Mouse (Mus musculus) gastrocnemius, postnatal 14 days (tissue): Measurements from ENCODE around the gene Atxn7. TPM values are rescaled to one million over a fixed set of nuclear protein-coding genes. Genes with fewer than 3 reads are reported as not detected.
A peak's percentile ranks its signal among the peaks of the same experiment; 100 is the strongest.
"Not testable (repeated sequence)": the region's sequence is repeated elsewhere in the genome, so short reads cannot be mapped to it uniquely, and the experiment has no call there.

Experiments
- DNase-seq: peaks from one replicate; pipeline ENCODE4 v3.0.0; 2021; ENCODE audit warnings: mixed read lengths
- intact Hi-C: fragments of 180-260 bp; cut with DNase I; formaldehyde crosslinking; loops from one replicate; pipeline ENCODE4 v1.15.1; 2025; ENCODE audit warnings: low total_unique reads
- total RNA-seq, 2 experiments: library from RNA; stranded (reverse); gene quantifications; 2 replicates each; pipeline ENCODE4 v1.2.3; 2021

The Atxn7 gene
- total RNA-seq, 2 experiments from 2014 or later = 10.0 to 12.1 TPM

DNA sequence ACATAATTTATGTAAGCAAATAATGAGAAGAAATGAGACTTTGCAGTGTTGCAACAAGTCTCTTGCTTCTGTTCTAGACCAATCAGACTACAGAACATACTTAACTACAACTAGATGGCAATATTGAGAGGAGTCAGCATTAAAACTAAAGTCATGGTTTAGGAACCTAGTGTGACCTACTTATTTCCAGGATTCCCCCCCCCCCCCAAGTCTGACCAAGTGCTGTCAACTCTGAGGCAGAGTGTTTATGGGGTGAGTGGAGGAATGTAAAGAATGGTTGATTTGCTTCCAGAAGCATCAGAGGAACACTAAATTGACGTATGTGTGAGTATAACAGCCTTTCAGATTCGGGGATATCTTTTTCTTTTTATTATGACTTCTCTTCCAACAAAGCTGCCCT is 77.0 kb downstream of the Atxn7 start:
- DNase-seq = no peak
- intact Hi-C loops = no loop called here

- no peak for DNase-seq
- intact Hi-C loops = no loop called here
Observed at GRCm38 (mm10) chr14:14042336-14042735, 81.1 kb downstream of the Atxn7 start.

GRCm38 (mm10) chr14:14054386-14054785 is 93.1 kb downstream of the Atxn7 start:
- no peak for DNase-seq
- intact Hi-C loops = no loop called here

DNA sequence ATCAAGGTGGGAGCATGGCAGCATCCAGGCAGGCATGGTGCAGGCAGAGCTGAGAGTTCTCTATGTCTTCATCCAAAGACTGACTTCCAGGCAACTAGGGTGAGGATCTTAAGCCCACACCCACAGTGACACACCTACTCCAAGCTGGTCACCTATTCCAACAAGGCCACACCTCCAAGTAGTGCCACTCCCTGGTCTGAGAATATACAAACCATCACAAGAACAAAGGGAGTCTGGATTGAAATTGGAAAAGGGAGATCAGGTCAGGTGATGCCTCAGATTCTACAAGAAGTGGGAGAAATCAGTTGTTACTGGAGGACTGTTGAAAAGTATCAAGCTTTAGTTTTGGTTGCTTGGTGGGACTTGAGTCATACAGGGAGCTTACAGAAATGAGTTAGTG is 98.4 kb downstream of the Atxn7 start:
- DNase-seq, intact Hi-C loops: not testable (repeated sequence)

- DNase-seq = no peak
- intact Hi-C loops = no loop called here
Observed at GRCm38 (mm10) chr14:14062531-14063245, 101.4 kb downstream of the Atxn7 start.

- no peak for DNase-seq
- intact Hi-C loops = no loop called here
Observed at GRCm38 (mm10) chr14:14063382-14063781, 102.1 kb downstream of the Atxn7 start.

DNA sequence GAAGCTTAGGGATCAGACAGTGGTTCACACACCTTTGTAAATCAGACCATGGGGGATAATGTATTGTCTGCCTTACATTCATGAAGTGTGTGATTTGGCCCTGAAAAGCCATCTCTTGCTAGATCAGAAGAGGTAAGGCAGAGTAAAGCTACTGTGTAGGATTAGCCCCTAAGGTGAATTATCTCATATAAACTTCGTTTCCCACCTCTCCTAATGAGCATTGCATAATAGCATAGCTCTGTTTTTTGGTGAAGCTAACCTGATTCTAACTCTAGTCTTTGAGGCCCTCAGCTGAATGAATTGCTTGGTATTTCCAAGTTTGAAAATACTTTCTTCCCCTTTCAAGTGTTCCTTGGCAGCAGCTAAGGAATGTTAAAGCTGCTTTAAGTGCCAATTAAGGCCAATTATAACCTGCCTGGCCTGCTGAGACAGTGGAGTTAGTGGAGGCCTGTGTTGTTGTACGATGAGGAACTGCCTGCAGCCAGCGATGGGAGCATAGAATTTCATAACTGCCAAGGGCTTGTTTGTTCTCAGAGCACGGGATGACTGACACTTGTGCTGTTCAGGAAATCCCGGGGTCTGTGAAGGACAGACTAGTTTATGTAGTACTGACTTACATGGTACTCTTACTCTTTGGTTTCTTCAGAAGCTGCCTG is 103.4 kb downstream of the Atxn7 start:
- intact Hi-C loops = no loop called here
- DNase-seq = no peak

DNA sequence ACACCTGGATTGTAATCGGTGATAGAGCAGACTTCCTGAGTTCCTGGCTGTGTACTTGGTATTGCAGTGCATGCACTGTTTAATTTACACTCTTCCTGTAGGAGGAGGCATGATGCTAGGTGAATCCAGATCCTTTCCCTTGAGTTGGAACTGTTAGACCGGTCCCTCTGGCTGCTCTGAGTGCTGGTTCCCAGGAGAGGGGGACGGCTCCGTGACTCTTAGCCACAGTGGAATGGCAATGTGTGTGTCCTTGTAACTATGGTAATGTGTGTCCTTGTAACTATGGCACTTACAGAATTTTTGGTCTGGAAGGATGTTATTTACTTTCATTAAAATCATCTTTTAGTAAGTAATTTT is 103.9 kb downstream of the Atxn7 start:
- DNase-seq = no peak
- intact Hi-C loops = no loop called here

DNA sequence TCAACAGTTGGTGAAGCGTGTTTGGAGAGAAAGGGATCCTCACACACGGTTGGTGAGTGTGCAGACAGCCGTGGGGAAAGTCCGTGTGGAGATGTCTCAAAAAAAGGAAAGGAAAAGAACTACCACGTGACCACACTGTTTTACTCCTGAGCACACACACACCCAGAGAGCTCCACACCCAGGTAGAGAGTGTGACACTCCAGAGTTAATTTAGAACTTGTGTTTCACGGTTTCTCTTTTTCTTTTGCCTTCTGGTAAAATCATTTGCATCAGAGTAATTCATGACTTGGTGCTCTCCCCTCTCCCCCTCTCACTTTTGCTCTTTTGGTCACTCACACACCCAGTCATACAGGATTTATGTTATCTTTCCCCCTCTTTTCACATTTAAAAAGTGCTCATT is 105.0 kb downstream of the Atxn7 start:
- no peak for DNase-seq
- intact Hi-C loops = no loop called here

DNA sequence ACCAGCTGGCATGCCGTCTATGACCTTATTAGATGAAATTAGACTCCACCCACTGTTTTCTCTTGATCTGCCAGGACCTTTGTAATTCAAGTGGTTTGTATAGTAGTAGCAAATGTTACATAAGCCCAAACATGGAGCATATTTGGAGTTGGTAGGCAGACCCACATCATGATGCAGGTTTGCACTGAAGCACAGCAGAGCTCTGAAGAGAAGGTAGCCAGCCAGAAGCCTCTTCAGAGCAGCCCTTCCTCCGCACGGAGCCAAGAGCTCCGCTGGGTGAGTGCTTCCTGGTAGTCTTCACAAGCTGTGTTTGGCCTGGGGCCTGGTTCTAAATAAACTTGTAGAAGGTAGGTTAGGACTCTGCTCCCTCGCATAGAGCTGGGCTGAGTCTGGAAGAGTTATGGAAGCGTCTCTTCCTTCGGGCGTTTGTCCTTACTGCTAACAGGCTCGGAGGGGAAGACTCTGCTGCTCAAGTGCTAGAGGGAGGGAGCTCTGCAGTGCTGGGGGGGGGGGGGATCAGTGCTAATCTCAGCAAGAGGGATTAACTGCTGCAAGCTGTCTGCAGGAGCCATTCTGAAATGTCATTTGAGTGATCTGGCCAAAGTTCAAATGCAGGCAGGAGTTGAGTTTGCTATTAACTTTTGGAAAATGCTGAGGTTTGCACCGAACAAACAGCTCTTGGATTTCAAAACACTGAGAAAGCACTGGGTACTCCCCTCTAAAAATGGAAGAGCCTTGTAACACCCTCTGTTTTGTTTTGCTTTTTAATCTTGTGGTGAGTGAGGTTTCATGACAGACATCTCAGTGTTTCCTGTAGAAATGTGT is 106.6 kb downstream of the Atxn7 start:
- peak; percentile 25 for DNase-seq
- intact Hi-C loops = no loop called here

- no peak for DNase-seq
Observed at GRCm38 (mm10) chr14:14068553-14068952, 107.3 kb downstream of the Atxn7 start.

DNA sequence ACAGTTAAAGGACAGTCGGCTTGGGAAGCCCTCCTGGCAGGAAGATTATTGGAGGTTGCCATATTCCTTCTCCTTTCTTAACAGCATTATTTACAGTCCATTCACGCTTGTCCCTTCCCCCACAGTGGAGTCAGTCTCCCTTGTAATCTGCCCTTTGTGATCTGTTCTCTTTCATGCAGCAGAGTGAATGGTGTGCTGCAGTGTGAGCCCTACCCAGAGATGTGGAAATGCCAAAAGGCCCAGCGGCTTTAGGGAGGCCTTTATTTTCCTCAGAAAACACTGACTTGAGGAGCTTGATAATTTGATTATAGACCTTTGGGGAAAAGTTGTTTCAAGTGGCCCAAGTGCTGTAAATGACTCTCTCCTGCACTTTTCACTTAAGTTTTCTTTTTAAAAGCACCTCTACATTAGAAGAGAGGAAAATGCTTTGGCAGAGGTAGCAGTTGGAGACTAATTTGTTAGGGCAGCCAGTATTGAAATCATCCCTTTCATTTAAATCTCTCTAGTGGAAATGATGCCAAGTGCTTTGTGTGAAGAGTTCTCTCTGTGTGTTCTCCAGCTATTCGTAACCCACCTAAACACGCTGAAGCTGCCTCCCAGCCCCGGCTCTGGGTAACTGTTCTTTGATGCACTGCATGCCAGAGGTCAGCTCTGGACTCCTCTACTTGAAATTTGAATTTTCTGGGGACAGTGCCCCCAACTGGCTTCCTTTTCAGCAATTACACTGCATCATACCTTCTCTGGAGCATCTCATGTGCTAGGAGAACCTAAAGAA is 109.5 kb downstream of the Atxn7 start:
- intact Hi-C loops = no loop called here
- no peak for DNase-seq

More at GRCm38 (mm10) chr14:14068553-14068952, 107.3 kb downstream of the Atxn7 start:
- intact Hi-C loops = no loop called here

DNA sequence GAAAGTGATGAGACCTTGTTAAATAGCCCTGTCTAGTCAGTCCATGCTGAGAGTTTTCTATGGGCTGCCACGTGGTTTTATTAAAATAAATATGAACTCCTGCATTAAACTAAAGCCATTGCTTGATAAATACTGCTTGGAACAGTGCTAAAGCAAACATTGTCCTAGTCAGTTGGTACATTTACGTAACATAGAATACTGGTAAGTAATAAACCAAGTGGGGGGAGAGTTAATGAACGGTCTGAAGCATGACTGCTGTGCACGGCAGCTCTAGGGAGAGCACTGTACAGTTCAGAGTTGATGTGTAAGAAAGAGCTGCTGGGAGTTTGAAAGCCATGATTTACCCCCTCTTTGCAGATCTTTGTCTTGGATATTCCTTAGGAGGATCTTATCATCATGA is 110.2 kb downstream of the Atxn7 start:
- intact Hi-C loops = no loop called here
- no peak for DNase-seq

DNA sequence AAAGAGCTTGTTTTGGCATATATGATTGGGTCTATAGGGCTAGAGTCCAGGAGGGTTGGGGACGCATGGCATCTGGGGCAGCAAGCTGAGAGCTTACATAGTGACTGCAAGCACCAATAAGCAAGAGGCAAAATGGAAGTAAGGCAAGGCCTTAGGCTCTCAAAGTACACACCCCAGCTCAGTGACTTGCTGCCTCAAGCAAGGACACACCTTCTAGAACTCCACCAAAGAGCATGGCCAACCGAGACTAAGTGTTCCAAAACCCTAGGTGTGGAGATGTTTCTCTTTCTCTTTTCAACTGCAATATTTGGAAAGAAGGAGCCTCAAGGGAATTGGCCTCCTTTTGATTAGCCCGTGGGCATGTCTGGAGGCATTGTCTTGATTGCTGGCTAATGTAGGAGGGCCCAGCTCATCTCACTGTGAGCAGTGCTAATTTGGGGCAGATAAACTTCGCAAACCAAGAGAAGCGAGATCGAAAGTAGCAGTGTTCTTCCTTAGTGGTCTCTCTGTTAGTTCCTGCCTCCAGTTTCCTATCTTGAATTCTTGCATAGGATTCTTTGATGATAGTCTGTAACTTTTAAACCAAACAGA is 119.5 kb downstream of the Atxn7 start:
- intact Hi-C loops = no loop called here
- no peak for DNase-seq

GRCm38 (mm10) chr14:14083811-14084210 is 122.6 kb downstream of the Atxn7 start:
- intact Hi-C loops = no loop called here
- no peak for DNase-seq

DNA sequence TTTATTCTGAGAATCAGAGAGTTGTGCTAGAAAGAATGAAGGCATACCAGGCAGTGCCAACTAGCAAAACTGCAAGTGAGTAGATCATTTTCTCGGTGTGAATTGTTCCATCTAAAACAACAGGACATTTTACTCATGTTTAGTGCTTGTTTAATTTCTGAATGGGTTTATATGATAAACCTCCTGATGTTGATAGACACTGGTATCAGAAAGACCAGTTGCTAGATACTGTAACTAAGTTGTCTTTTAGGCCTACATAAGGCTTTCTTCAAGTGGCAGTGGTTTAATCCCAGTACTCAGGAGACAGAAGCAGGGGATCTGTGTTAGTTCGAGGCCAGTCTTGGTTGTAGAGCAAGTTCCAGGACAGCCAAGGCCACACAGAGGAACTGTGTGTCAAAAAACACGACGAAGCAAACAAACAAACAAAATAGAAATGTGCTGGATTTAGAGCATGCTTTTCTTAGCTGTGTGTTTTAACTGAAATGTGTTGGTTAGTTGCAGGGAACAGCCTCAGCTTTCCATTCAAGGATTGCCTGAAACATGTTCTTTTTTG is 125.5 kb downstream of the Atxn7 start:
- intact Hi-C loops = no loop called here
- DNase-seq = no peak

DNA sequence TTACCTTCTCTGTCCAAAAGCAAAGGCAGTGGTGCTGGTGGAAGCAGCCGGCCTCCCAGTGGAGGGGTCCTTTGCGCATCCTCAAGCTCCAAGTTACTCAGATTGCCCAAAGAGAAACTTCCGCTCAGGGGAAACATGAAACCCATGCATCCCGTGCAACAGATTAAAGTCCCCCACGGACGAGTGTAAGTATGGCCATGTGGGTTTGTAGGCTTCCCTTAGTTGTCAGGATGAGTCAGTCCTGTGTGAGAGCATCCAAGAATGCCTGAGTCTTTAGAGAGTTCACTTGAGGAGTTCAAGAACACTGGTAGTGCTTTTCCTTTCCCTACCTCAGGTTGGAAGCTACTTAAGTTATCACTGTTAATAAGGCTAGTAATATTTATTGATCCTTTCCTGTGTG is 126.1 kb downstream of the Atxn7 start:
- DNase-seq = no peak
- intact Hi-C loops = no loop called here

- DNase-seq = no peak
- intact Hi-C loops = no loop called here
Observed at GRCm38 (mm10) chr14:14088016-14088791, 127.0 kb downstream of the Atxn7 start.
